Comparison of ENCODE assay signal across 32 mouse cellular contexts in genomic region chr16:85386801-85387200, GRCm38 (mm10).
DNase-seq lines count a peak whose midpoint lies in the region; ATAC-seq lines count a peak whose summit lies in the region.
"Had no signal": no experiment of that assay in that cellular context is flagged by ENCODE, and none has a peak within 500 bp of the region (broad histone marks: within the 10 kb centered on the region; RNA-seq: fewer than 3 reads in every experiment).

No protein-coding gene starts in this region.

- no peak overlapping the region for H3K4me2 ChIP-seq in neural tube, embryonic 11.5 days (ENCODE audit: low read depth)
- H3K4me2 ChIP-seq: embryonic facial prominence, embryonic 15.5 days; forebrain, embryonic 12.5 days; limb, embryonic 13.5 days; liver, embryonic 13.5 days; midbrain, embryonic 12.5 days; stomach, embryonic 15.5 days had no signal

- H3K9me3 ChIP-seq in neural tube, embryonic 11.5 days (ENCODE audit: control insufficient read depth, low read length): no peaks in the 10 kb centered on the region
- H3K9me3 ChIP-seq: embryonic facial prominence, embryonic 10.5 days; embryonic facial prominence, embryonic 15.5 days; forebrain, embryonic 12.5 days; hindbrain, embryonic 10.5 days; limb, embryonic 13.5 days; liver, embryonic 13.5 days; midbrain, embryonic 12.5 days; stomach, embryonic 15.5 days had no signal

- H3K27me3 ChIP-seq in neural tube, embryonic 11.5 days (ENCODE audit: control insufficient read depth, insufficient read depth, low read length): no peaks in the 10 kb centered on the region
- H3K27me3 ChIP-seq: embryonic facial prominence, embryonic 15.5 days; forebrain, embryonic 12.5 days; limb, embryonic 13.5 days; liver, embryonic 13.5 days; megakaryocyte, embryonic 14.5 days; midbrain, embryonic 12.5 days; stomach, embryonic 15.5 days had no signal

- no peak overlapping the region for H3K4me3 ChIP-seq in neural tube, embryonic 11.5 days (ENCODE audit: low read depth, low read length)
- H3K4me3 ChIP-seq: embryonic facial prominence, embryonic 10.5 days; embryonic facial prominence, embryonic 15.5 days; forebrain, embryonic 12.5 days; hindbrain, embryonic 10.5 days; layer of hippocampus, adult 2 months; limb, embryonic 13.5 days; liver, embryonic 13.5 days; megakaryocyte, embryonic 14.5 days; midbrain, embryonic 12.5 days; stomach, embryonic 15.5 days had no signal

- no peak overlapping the region for H3K9ac ChIP-seq in neural tube, embryonic 11.5 days (ENCODE audit: low read length)
- H3K9ac ChIP-seq: embryonic facial prominence, embryonic 15.5 days; forebrain, embryonic 12.5 days; forebrain, postnatal 0 days; limb, embryonic 13.5 days; liver, embryonic 13.5 days; midbrain, embryonic 12.5 days; stomach, embryonic 15.5 days had no signal

- peak; percentile 13 for DNase-seq in embryo, embryonic 10.5 days (ENCODE audit: low spot score)
- DNase-seq in embryo, embryonic 9.5 days (ENCODE audit: extremely low spot score): no peak
- DNase-seq in kidney, postnatal 10 days: peak; percentile 12
- DNase-seq in kidney, adult 18-20 months: no peak
- peak; percentile 19 for DNase-seq in neural tube, embryonic 11.5 days (ENCODE audit: low spot score)
- no peak for DNase-seq in neural tube, embryonic 10.5 days (ENCODE audit: extremely low spot score, low spot score)
- no peak for DNase-seq in layer of hippocampus, postnatal 14 days (ENCODE audit: low spot score in 2 of 2)
- DNase-seq: adrenal gland, postnatal 14 days; cerebellum, adult 11-12 months; cerebellum, postnatal 10 days; forebrain, postnatal 0 days; gastrocnemius, postnatal 10 days; heart, postnatal 14 days; kidney, adult 8-10 months; kidney, postnatal 25 days; liver, embryonic 13.5 days; lung, adult 18-20 months; lung, postnatal 4 days; right cerebral cortex, postnatal 25 days; thymus, postnatal 14 days had no signal

- no peak overlapping the region for H3K27ac ChIP-seq in neural tube, embryonic 11.5 days (ENCODE audit: low read depth, low read length)
- H3K27ac ChIP-seq: embryonic facial prominence, embryonic 10.5 days; embryonic facial prominence, embryonic 15.5 days; forebrain, embryonic 12.5 days; hindbrain, embryonic 10.5 days; layer of hippocampus, adult 2 months; limb, embryonic 13.5 days; liver, embryonic 13.5 days; midbrain, embryonic 12.5 days; stomach, embryonic 15.5 days had no signal

- 44% methylated on average over 5 of the region's 5 CpGs for WGBS in neural tube, embryonic 11.5 days

- H3K4me1 ChIP-seq in neural tube, embryonic 11.5 days (ENCODE audit: control insufficient read depth, insufficient read depth, low read length): no peaks in the 10 kb centered on the region; the same call in 1 of the 2 replicates
- H3K4me1 ChIP-seq: embryonic facial prominence, embryonic 10.5 days; embryonic facial prominence, embryonic 15.5 days; limb, embryonic 13.5 days; liver, embryonic 13.5 days; megakaryocyte, embryonic 14.5 days; midbrain, embryonic 12.5 days; stomach, embryonic 15.5 days had no signal

- 0 out of 2 replicates have a peak, but pooled peaks have one; percentile 17 for ATAC-seq in neural tube, embryonic 11.5 days (ENCODE audit: insufficient read depth, low FRiP score, low TSS enrichment)
- ATAC-seq: forebrain, postnatal 0 days; lung, postnatal 0 days; Patski had no signal

- no peaks in the 10 kb centered on the region for H3K36me3 ChIP-seq in neural tube, embryonic 11.5 days (ENCODE audit: control insufficient read depth, insufficient read depth, low read length)
- H3K36me3 ChIP-seq: embryonic facial prominence, embryonic 10.5 days; embryonic facial prominence, embryonic 15.5 days; forebrain, embryonic 12.5 days; G1E; hindbrain, embryonic 10.5 days; limb, embryonic 13.5 days; liver, embryonic 13.5 days; midbrain, embryonic 12.5 days; stomach, embryonic 15.5 days had no signal

Comparison
In these comparisons a context has a peak if more than half of its experiments do, and no peak if none do; other contexts are left out.
1. DNase-seq: peak in embryo, embryonic 10.5 days (single experiment), kidney, postnatal 10 days (single experiment) and neural tube, embryonic 11.5 days (single experiment); none in embryo, embryonic 9.5 days (single experiment), kidney, adult 18-20 months (single experiment), neural tube, embryonic 10.5 days (single experiment) and layer of hippocampus, postnatal 14 days (0 of 2).